Mouse (Mus musculus): ENCODE measurements around the gene Rpl3l. TPM values are rescaled to one million over a fixed set of nuclear protein-coding genes. Genes with fewer than 3 reads are reported as not detected.
A peak's percentile ranks its signal among the peaks of the same experiment; 100 is the strongest.

Gene Rpl3l
- polyA plus RNA-seq, 1 experiment from 2014 or later: not detected

DNA sequence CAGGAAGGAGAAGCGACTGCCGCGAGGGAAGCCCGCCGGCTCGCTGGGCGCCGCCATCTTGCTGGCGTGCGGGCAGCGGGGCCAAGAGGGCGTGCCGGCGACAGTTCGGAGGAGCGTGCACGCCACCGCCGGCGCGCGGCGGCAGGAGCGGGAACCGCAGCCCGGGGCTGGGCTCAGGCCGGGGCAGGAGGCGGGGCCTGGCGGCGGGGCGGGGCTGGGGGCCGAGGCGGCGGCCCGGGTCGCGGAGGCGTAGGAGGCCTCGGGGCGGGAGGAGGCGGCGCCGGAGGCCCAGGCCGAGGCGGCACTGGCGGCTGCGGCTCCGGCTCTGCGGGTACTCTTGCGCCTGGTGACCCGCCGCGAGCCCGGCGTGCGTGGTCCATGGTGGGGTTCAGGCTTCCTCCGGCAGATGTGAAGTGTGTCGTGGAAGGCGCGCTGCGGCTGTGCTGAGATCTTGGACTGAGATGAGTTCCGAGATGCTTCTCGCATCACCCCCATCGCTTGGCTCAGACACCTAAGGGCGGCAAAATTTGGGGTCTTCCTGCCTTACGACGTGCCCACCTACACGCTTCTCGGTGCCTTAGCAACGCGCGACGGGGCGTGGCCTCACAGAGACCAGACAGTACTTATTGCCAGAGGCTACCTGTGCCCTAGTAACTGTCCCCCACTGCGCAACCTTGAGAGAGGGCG, 31.5 kb upstream of the Rpl3l start, which contains the start of the genes Gfer and Noxo1:
Gene Gfer (minus strand): TSS at position 146 of the 687 bp plus-strand sequence.
Gene Noxo1 (plus strand): TSS at position 224 of the 687 bp plus-strand sequence.
- Histone ChIP-seq H3K36me3 (ENCODE audit: control insufficient read depth, insufficient read depth, low read length) (peaks cover 16% of the 10 kb centered on the region), H3K4me2 (ENCODE audit: low read depth, severe bottlenecking) (peak within 1 kb of the TSS; percentile 87), H3K9me3 (ENCODE audit: control insufficient read depth, low read length) (no peaks in the 10 kb centered on the region), H3K4me1 (ENCODE audit: control insufficient read depth, insufficient read depth, low read length) (peaks cover 9% of the 10 kb centered on the region; the same call in 1 of the 2 replicates), H3K27ac (replicated peaks; ENCODE audit: low read depth, low read length) (peak within 1 kb of the TSS; percentile 75), H3K9ac (ENCODE audit: low read length) (peak within 1 kb of the TSS; percentile 79), H3K27me3 (ENCODE audit: control insufficient read depth, insufficient read depth, low read length) (no peaks in the 10 kb centered on the region), H3K4me3 (ENCODE audit: low read depth, low read length) (peak within 1 kb of the TSS; percentile 88)
- ATAC-seq (ENCODE audit: insufficient number of reproducible peaks, low FRiP score, low TSS enrichment, low read depth) (peak; percentile 84), DNase-seq (ENCODE audit: low spot score) (peak; percentile 87)
- under 1% methylated on average over 42 of the region's 76 CpGs for WGBS

DNA sequence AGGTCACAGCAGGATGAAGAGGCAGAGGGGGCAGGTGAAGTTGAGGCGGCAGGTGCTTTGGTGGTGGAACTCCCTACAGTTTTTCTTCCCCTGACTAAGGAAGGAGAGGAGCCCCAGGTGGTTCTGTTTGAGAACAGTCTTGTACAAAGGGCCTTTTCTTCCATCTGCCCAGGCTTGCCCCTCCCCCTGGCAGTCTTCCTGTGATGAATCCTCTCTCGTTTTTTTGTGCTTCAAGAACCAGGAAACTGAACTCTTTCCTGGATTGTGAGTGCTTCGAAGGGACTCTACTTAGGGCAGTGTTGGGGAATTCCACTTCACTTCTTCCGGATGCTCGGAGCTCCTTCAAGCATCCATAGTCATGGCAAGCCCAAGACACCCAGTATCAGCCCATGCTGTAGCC, 29.6 kb upstream of the Rpl3l start:
- peaks cover 22% of the 10 kb centered on the region for H3K36me3 ChIP-seq (ENCODE audit: control insufficient read depth, insufficient read depth, low read length)
- H3K27me3 ChIP-seq (ENCODE audit: control insufficient read depth, insufficient read depth, low read length): no peaks in the 10 kb centered on the region
- 32% methylated on average over 5 of the region's 5 CpGs for WGBS
- peaks cover 9% of the 10 kb centered on the region; the same call in 1 of the 2 replicates for H3K4me1 ChIP-seq (ENCODE audit: control insufficient read depth, insufficient read depth, low read length)
- H3K9ac ChIP-seq (ENCODE audit: low read length): no peak overlapping the region
- no peaks in the 10 kb centered on the region for H3K9me3 ChIP-seq (ENCODE audit: control insufficient read depth, low read length)
- no peak for DNase-seq (ENCODE audit: low spot score)
- H3K4me3 ChIP-seq (ENCODE audit: low read depth, low read length): no peak overlapping the region
- no peak overlapping the region for H3K27ac ChIP-seq (replicated peaks; ENCODE audit: low read depth, low read length)
- H3K4me2 ChIP-seq (ENCODE audit: low read depth, severe bottlenecking): 0 out of 2 replicates have a peak overlapping the region, but pooled peaks have one; percentile 7
- ATAC-seq (ENCODE audit: insufficient number of reproducible peaks, low FRiP score, low TSS enrichment, low read depth): no peak

DNA sequence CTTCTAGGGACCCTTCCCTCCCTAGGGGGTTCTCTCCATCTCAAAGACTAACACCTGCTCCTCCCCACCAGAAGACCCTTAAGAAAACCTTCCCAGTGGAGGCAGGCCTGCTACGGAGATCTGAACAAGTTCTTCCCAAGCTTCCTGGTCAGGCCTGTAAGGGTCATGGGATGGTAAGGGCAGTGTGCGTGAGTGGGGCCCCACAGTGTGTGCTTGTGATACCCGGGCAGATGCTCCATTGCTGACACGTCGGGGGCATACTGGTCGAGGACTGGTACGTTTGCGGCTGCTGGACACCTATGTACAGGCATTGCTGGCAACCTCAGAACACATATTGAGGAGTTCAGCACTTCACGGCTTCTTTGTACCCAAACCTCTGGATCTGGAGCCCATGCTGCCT, 28.9 kb upstream of the Rpl3l start:
- H3K9me3 ChIP-seq (ENCODE audit: control insufficient read depth, low read length): no peaks in the 10 kb centered on the region
- H3K27ac ChIP-seq (replicated peaks; ENCODE audit: low read depth, low read length): no peak overlapping the region
- H3K27me3 ChIP-seq (ENCODE audit: control insufficient read depth, insufficient read depth, low read length): no peaks in the 10 kb centered on the region
- peaks cover 9% of the 10 kb centered on the region; the same call in 1 of the 2 replicates for H3K4me1 ChIP-seq (ENCODE audit: control insufficient read depth, insufficient read depth, low read length)
- whole genome bisulfite sequencing: 74% methylated on average over 9 of the region's 9 CpGs
- no peak for ATAC-seq (ENCODE audit: insufficient number of reproducible peaks, low FRiP score, low TSS enrichment, low read depth)
- H3K4me3 ChIP-seq (ENCODE audit: low read depth, low read length): no peak overlapping the region
- peaks cover 24% of the 10 kb centered on the region for H3K36me3 ChIP-seq (ENCODE audit: control insufficient read depth, insufficient read depth, low read length)
- H3K9ac ChIP-seq (ENCODE audit: low read length): no peak overlapping the region
- no peak for DNase-seq (ENCODE audit: low spot score)
- H3K4me2 ChIP-seq (ENCODE audit: low read depth, severe bottlenecking): no peak overlapping the region

DNA sequence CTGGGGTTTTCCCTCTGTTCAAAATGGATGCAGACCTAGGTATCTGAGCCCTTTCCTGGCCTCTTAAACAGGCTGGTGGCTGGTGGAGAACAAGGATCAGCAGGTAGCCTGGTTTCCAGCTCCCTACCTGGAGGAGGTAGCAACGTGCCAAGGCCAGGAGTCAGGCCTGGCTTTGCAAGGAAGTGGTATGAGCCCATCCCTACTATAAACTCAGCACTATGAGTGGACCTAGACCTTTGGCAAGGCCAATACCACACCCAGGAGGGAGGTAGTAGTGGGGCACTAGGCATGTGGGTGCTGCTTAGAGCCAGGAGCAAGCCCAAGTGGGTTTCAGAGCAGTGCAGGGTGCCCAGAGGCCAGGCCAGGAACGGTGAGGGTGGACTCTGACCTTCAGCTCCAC, 28.1 kb upstream of the Rpl3l start:
- Histone ChIP-seq H3K4me2 (ENCODE audit: low read depth, severe bottlenecking) (no peak overlapping the region), H3K9me3 (ENCODE audit: control insufficient read depth, low read length) (no peaks in the 10 kb centered on the region), H3K4me3 (ENCODE audit: low read depth, low read length) (no peak overlapping the region), H3K27me3 (ENCODE audit: control insufficient read depth, insufficient read depth, low read length) (no peaks in the 10 kb centered on the region), H3K4me1 (ENCODE audit: control insufficient read depth, insufficient read depth, low read length) (peaks cover 9% of the 10 kb centered on the region; the same call in 1 of the 2 replicates), H3K36me3 (ENCODE audit: control insufficient read depth, insufficient read depth, low read length) (peaks cover 32% of the 10 kb centered on the region), H3K27ac (replicated peaks; ENCODE audit: low read depth, low read length) (no peak overlapping the region), H3K9ac (ENCODE audit: low read length) (no peak overlapping the region)
- no peak for ATAC-seq (ENCODE audit: insufficient number of reproducible peaks, low FRiP score, low TSS enrichment, low read depth)
- no peak for DNase-seq (ENCODE audit: low spot score)
- WGBS: 82% methylated on average over 2 of the region's 2 CpGs

DNA sequence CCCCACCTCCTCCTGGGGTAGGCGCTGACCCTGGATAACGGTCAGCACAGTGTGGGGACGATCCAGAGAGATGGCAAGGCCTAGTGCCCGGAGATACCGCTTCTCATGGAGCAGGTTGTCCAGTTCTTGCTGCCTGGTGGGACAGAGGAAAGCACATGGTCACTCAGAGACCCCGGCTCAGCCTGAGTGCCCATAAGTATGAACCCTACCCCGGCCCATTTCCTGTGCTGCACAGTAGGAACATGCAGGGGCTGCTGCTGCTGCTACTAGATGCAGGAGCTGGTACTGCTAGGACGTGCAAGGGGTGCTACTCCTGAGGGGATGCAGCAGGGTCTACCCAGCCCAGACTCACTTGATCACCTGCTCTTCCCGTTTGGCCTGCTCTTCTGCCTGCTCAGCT, 26.4 kb upstream of the Rpl3l start:
- H3K36me3 ChIP-seq (ENCODE audit: control insufficient read depth, insufficient read depth, low read length): peaks cover 39% of the 10 kb centered on the region
- no peak overlapping the region for H3K27ac ChIP-seq (replicated peaks; ENCODE audit: low read depth, low read length)
- no peak overlapping the region for H3K9ac ChIP-seq (ENCODE audit: low read length)
- 94% methylated on average over 9 of the region's 9 CpGs for WGBS
- ATAC-seq (ENCODE audit: insufficient number of reproducible peaks, low FRiP score, low TSS enrichment, low read depth) (no peak), DNase-seq (ENCODE audit: low spot score) (no peak)
- H3K9me3 ChIP-seq (ENCODE audit: control insufficient read depth, low read length): no peaks in the 10 kb centered on the region
- no peak overlapping the region for H3K4me3 ChIP-seq (ENCODE audit: low read depth, low read length)
- no peak overlapping the region for H3K4me2 ChIP-seq (ENCODE audit: low read depth, severe bottlenecking)
- H3K4me1 ChIP-seq (ENCODE audit: control insufficient read depth, insufficient read depth, low read length): peaks cover 6% of the 10 kb centered on the region; the same call in 1 of the 2 replicates
- no peaks in the 10 kb centered on the region for H3K27me3 ChIP-seq (ENCODE audit: control insufficient read depth, insufficient read depth, low read length)

DNA sequence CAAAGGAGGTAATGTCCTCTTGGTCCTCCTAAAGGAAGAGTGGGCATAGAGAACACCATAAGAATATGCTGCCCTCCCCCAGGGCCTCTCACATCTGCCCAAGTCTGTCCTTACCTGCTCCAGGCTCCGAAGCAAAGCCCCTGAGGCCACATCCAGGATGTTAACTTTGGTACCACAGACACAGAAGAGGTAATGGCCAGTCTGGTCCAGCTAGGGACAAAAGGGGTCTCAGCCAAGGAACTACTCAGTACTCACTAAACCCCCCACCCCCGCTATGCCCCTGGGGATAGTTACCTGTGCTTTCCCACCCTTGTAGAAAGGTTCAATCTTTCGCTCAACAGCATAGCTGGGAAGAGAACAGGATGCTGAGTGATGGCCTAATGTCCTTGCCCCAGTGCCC, 21.8 kb upstream of the Rpl3l start:
- no peak for ATAC-seq (ENCODE audit: insufficient number of reproducible peaks, low FRiP score, low TSS enrichment, low read depth)
- Histone ChIP-seq H3K4me3 (ENCODE audit: low read depth, low read length) (no peak overlapping the region; the same call in 1 of the 2 replicates), H3K27ac (replicated peaks; ENCODE audit: low read depth, low read length) (no peak overlapping the region), H3K9me3 (ENCODE audit: control insufficient read depth, low read length) (no peaks in the 10 kb centered on the region), H3K36me3 (ENCODE audit: control insufficient read depth, insufficient read depth, low read length) (peaks cover 32% of the 10 kb centered on the region), H3K4me2 (ENCODE audit: low read depth, severe bottlenecking) (peak overlapping the region; percentile 80; the same call in 1 of the 2 replicates), H3K9ac (ENCODE audit: low read length) (no peak overlapping the region), H3K27me3 (ENCODE audit: control insufficient read depth, insufficient read depth, low read length) (no peaks in the 10 kb centered on the region), H3K4me1 (ENCODE audit: control insufficient read depth, insufficient read depth, low read length) (peaks cover 10% of the 10 kb centered on the region)
- DNase-seq (ENCODE audit: low spot score): no peak
- WGBS: 91% methylated on average over 3 of the region's 3 CpGs

DNA sequence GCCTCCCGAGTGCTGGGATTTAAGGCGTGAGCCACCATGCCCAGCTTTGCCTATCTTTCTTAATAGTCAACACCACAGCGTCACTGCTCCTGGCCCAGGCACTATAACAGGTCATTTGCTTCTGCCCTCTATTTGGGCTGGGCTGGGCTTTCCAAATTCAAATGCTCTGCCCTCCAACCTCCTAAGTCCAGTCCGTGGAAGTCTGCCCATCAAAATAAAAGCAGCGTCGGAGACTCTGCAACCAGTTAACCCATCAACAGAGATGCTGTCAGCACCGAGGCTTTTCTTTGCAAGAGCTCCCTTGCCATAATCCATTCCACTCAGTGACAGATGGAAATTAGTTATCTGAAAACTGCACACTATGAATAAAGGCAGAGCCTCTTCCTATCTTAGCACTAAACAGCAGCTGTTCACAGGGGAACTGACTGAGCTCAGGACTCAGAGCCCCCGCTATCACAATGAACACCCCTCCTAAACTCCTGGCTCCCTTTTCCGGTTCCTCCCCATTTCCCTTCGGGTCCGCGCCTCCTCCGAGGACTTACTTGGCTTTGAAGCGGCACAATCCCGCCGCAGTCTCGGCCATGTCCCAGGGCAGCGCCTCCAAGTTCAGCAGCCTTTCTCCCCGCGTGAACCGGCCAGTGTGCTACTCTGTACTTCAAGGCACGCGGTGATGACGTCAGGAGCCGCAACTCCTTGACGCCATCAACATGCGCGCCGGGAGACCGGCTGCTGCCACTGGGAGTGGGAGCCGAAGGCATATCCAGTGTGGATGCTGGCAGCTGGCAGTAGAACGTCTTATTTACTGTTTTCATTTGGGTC, 20.4 kb upstream of the Rpl3l start, which contains the start of gene Tbl3:
Gene Tbl3 (minus strand): TSS at position 679 of the 819 bp plus-strand sequence.
- ATAC-seq (ENCODE audit: insufficient number of reproducible peaks, low FRiP score, low TSS enrichment, low read depth) (peak; percentile 83), DNase-seq (ENCODE audit: low spot score) (peak; percentile 98)
- Histone ChIP-seq H3K4me2 (ENCODE audit: low read depth, severe bottlenecking) (peak within 1 kb of the TSS; percentile 80), H3K27me3 (ENCODE audit: control insufficient read depth, insufficient read depth, low read length) (no peaks in the 10 kb centered on the region), H3K27ac (replicated peaks; ENCODE audit: low read depth, low read length) (no peak within 1 kb of the TSS; the same call in 1 of the 2 replicates), H3K9ac (ENCODE audit: low read length) (peak within 1 kb of the TSS; percentile 76), H3K4me3 (ENCODE audit: low read depth, low read length) (peak within 1 kb of the TSS; percentile 81), H3K36me3 (ENCODE audit: control insufficient read depth, insufficient read depth, low read length) (peaks cover 20% of the 10 kb centered on the region), H3K4me1 (ENCODE audit: control insufficient read depth, insufficient read depth, low read length) (peaks cover 10% of the 10 kb centered on the region), H3K9me3 (ENCODE audit: control insufficient read depth, low read length) (no peaks in the 10 kb centered on the region)
- 4% methylated on average over 32 of the region's 32 CpGs for WGBS

DNA sequence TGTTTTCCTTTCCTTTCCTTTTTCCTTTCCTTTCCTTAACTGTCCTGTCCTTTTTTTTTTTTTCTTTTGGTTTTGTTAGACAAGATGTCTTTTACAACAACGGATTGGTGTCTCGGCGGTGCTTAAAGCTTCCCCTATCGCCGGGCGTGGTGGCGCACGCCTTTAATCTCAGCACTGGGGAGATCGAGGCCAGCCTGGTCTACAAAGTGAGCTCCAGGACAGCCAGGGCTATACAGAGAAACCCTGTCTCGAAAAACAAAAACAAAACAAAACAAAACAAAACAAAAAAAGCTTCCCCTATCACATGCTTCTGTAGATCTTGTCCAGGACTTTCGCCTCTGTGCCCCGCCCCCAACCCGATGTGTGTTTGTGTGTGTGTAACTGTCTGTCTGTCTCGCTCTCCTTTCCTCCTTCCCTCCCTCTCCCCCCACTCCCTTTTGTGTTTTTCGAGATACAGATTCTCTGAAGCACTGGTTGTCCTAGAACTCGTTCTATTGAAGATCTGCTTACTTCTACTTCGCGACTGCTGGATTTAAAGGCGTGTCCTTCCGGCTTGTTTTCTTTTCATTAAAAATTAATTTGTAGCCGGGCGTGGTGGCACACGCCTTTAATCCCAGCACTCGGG, 19.7 kb upstream of the Rpl3l start:
- no peaks in the 10 kb centered on the region for H3K9me3 ChIP-seq (ENCODE audit: control insufficient read depth, low read length)
- H3K27ac ChIP-seq (replicated peaks; ENCODE audit: low read depth, low read length): no peak overlapping the region; the same call in 1 of the 2 replicates
- H3K9ac ChIP-seq (ENCODE audit: low read length): peak overlapping the region; percentile 76
- DNase-seq (ENCODE audit: low spot score) (no peak), ATAC-seq (ENCODE audit: insufficient number of reproducible peaks, low FRiP score, low TSS enrichment, low read depth) (no peak)
- peaks cover 10% of the 10 kb centered on the region for H3K4me1 ChIP-seq (ENCODE audit: control insufficient read depth, insufficient read depth, low read length)
- no peaks in the 10 kb centered on the region for H3K27me3 ChIP-seq (ENCODE audit: control insufficient read depth, insufficient read depth, low read length)
- H3K4me2 ChIP-seq (ENCODE audit: low read depth, severe bottlenecking): peak overlapping the region; percentile 80
- 6% methylated on average over 24 of the region's 24 CpGs for WGBS
- H3K36me3 ChIP-seq (ENCODE audit: control insufficient read depth, insufficient read depth, low read length): peaks cover 17% of the 10 kb centered on the region
- H3K4me3 ChIP-seq (ENCODE audit: low read depth, low read length): peak overlapping the region; percentile 81
